Mouse (Mus musculus) Patski (cell line): ENCODE results near the gene Cd81. TPM values are rescaled to one million over a fixed set of nuclear protein-coding genes. Genes with fewer than 3 reads are reported as not detected.
A peak's percentile ranks its signal among the peaks of the same experiment; 100 is the strongest.

Source experiments
- ATAC-seq: fragments of 100-300 bp; one replicate; pipeline ENCODE4 v1.8.0; 2021
- CTCF ChIA-PET: fragments of 350-600 bp; sonication (Branson Sonifier 250); formaldehyde crosslinking; loops from one replicate; lab custom pipeline; 2022; ENCODE audit warnings: inconsistent platforms; lab: Charles Lee
- POLR2A ChIA-PET: fragments of 350-600 bp; sonication (Branson Sonifier 250); formaldehyde crosslinking; loops from one replicate; lab custom pipeline; 2022; ENCODE audit warnings: antibody characterized with exemption, inconsistent platforms; lab: Charles Lee
- DNase-seq: peaks from one replicate; pipeline ENCODE4 v3.0.0-alpha.2; 2011; ENCODE audit warnings: low read depth, low spot score
- H3K27me3 ChIP-seq: fragments of 371-371 bp; one replicate; pipeline ENCODE4 v1.5.1; 2021
- CTCF ChIP-seq: fragments of 100-300 bp; IDR thresholded peaks from one replicate; pipeline ENCODE4 v1.5.1; 2021
- in situ Hi-C: fragments of 300-500 bp; cut with MboI; formaldehyde crosslinking; loops from 3 replicates; pipeline ENCODE4 v1.11.1; 2018; ENCODE audit warnings: low pct_unique_long_range_greater_than_20kb, mixed read lengths
- polyA plus RNA-seq: library from polyadenylated mRNA; unstranded; gene quantifications from one replicate; pipeline ENCODE4 v1.2.3, GENCODE M21; 2021

The Cd81 gene
- polyA plus RNA-seq, 1 experiment from 2014 or later, result 622 TPM

DNA sequence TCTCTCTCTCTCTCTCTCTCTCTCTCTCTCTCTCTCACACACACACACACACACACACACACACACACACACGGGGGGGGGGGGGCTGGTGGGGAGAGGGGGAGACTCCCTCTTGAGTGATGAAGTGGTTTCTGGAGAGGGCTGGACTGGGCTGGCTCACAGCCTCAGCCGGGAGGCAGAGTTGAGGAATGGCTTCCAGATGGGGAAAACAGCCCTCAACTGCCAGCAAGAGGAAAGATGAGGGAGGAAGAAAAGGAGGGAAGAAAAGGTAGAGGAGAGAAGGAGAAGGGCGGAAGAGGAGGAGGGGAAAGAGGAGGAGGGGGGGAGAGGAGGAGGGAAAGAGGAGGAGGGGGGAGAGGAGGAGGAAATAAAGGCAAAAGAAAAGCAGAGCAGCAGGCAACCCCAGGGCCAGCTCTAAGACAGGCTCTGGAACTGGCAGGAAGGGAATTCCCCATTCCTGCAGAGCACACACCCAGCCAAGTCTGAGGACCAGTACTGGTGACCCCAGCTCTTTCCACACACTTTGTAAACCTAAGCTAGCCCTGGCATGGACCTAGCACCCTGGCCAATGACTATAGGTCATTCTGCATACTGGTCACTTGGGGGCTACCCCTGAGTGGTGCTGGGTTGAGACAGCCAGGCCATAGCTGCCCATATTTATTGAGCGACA is 43.4 kb upstream of the Cd81 start:
- ChIA-PET POLR2A (interaction anchor here (0.9 to 2.9 kb wide), 4 partner anchors 44 to 77 kb away, joined by 3 to 15 read pairs (median 14); partner anchors contain the start of gene Cd81), CTCF (interaction anchor here (1.0 to 5.9 kb wide), 10 partner anchors 8 to 130 kb away, joined by 4 to 74 read pairs (median 7); partner anchors contain the start of gene Tssc4)
- no peak for ATAC-seq
- H3K27me3 ChIP-seq, result no peaks in the 10 kb centered on the region
- DNase-seq, result no peak
- no peak for TF ChIP-seq CTCF
- in situ Hi-C loops, result loop anchor here (5.0 to 25.0 kb wide), 2 partner anchors 117 to 622 kb away; partner anchors contain the start of genes Ctsd and Gm49369

- TF ChIP-seq CTCF, result no peak
- ChIA-PET POLR2A (no interaction called here), CTCF (interaction anchor here (5.9 kb wide), 1 partner anchor 77 kb away, joined by 74 read pairs; no protein-coding TSS in a partner anchor)
- no peak for DNase-seq
- in situ Hi-C loops, result loop anchor here (5.0 to 25.0 kb wide), 2 partner anchors 118 to 623 kb away; partner anchors contain the start of genes Ctsd and Gm49369
- no peak for ATAC-seq
- no peaks in the 10 kb centered on the region for H3K27me3 ChIP-seq
These were observed 42.5 kb upstream of the Cd81 start for GRCm38 (mm10) chr7:143009996-143010395.

GRCm38 (mm10) chr7:143011226-143011625 is 41.3 kb upstream of the Cd81 start:
- no peak for TF ChIP-seq CTCF
- DNase-seq (no peak), ATAC-seq (no peak)
- ChIA-PET CTCF (interaction anchor here (3.7 kb wide), 1 partner anchor 75 kb away, joined by 15 read pairs; no protein-coding TSS in a partner anchor), POLR2A (interaction anchor here (3.3 kb wide), 1 partner anchor 43 kb away, joined by 30 read pairs; the partner anchor contains the start of gene Cd81)
- H3K27me3 ChIP-seq, result no peaks in the 10 kb centered on the region
- in situ Hi-C loops, result loop anchor here (25.0 kb wide), 1 partner anchor 624 kb away; the partner anchor contains the start of genes Ctsd and Gm49369

- POLR2A ChIA-PET, result interaction anchor here (3.3 kb wide), 1 partner anchor 41 kb away, joined by 30 read pairs; the partner anchor contains the start of gene Cd81
- in situ Hi-C loops, result loop anchor here (25.0 kb wide), 1 partner anchor 625 kb away; the partner anchor contains the start of genes Ctsd and Gm49369
- DNase-seq, result peak; percentile 62
These were observed 40.2 kb upstream of the Cd81 start for GRCm38 (mm10) chr7:143012230-143012875.

DNA sequence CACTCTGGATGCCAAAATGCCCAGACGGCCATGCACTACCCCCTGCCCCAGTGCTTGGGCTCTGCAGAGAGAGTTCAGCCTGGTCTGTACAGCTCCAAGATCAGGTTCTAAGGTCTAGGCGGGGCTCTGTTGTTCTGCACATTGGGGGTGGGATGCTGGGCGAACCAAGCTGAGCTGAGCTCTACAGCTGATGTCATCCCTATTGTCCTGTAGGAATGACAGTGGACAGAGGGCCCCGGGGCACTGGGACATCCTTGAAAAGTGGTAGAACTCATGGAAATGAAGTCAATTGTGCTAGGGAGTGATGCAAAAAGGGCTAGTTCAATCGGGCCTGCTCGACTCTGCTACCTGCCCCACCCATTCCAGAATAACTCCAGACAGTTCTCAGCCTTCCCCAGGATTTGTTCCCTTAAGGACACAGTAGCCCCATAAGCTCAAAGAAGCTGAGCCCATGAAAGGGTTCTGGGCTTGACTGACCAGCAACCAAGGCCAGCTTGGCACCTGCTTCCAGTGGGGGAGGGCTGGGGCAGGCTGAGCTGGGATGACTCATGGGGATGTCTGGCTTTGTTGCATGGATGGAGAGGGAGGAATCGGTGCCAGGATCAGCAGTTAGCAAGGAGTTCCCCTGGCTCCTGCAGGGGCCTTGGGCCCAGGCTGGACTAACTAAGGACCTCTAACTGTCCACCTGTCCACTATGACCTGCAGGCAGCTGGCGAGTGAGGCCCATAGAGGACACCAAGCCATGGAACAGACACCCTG is 38.9 kb upstream of the Cd81 start:
- CTCF ChIA-PET, result interaction anchor here (0.7 to 3.7 kb wide), 10 partner anchors 16 to 80 kb away, joined by 3 to 15 read pairs (median 3); partner anchors contain the start of genes Cd81 and Trpm5

More at GRCm38 (mm10) chr7:143012230-143012875, 40.2 kb upstream of the Cd81 start:
- CTCF ChIA-PET, result interaction anchor here (1.2 to 3.7 kb wide), 2 partner anchors 56 to 74 kb away, joined by 3 to 15 read pairs; no protein-coding TSS in a partner anchor
- no peaks in the 10 kb centered on the region for H3K27me3 ChIP-seq
- ATAC-seq, result peak; percentile 32
- no peak for TF ChIP-seq CTCF

DNA sequence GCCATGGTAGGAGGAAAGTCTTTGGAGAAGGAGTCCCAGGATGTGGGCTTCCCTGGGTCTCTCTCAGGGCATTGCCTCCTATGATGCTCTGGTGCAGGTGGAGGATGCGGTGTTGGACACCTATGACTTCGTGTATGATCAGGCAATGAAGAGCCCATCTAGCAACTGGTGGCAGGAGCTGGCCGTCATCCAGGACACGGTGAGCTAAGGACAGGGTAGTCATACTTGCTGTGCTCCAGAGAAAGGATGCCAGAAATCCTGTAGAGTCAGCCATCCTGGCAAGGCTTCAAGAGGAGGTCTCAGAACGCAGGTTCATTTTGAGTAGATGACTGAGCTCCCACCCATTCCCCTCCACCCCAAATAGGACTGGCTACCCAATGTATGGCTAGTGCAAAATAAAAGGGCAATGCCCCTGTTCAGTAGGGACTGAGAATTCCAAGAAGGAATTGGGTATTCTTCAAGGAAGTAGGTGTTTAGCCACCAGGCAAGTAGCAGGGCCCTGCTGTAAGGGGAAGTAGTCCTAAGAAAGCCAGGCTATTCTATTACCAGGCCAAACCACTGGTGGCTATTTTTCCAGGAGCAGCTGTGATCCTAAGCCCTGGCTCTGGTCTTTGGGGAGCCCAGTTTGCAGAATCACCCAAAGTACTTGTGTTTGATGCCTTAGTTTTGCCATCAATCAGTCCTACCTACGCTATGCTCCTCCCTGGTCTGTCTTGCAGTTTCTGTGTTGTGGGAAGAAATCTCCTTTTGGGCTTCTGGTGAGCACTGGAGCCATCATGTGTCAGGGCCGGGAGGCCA is 37.5 kb upstream of the Cd81 start:
- no peak for TF ChIP-seq CTCF
- ChIA-PET CTCF (interaction anchor here (0.9 to 3.7 kb wide), 7 partner anchors 15 to 71 kb away, joined by 3 to 15 read pairs (median 3); no protein-coding TSS in a partner anchor), POLR2A (interaction anchor here (2.3 to 3.3 kb wide), 3 partner anchors 16 to 39 kb away, joined by 6 to 30 read pairs (median 17); partner anchors contain the start of gene Cd81)
- no peak for ATAC-seq
- H3K27me3 ChIP-seq, result no peaks in the 10 kb centered on the region
- in situ Hi-C loops, result loop anchor here (5.0 to 25.0 kb wide), 2 partner anchors 37 to 628 kb away; partner anchors contain the start of genes Cd81, Ctsd and Gm49369
- no peak for DNase-seq

More for the DNA sequence above, 38.9 kb upstream of the Cd81 start:
- TF ChIP-seq CTCF, result no peak
- ATAC-seq (peak; percentile 58), DNase-seq (peak; percentile 93)
- POLR2A ChIA-PET, result interaction anchor here (0.6 to 3.3 kb wide), 4 partner anchors 18 to 944 kb away, joined by 3 to 30 read pairs (median 4); partner anchors contain the start of gene Cd81
- no peaks in the 10 kb centered on the region for H3K27me3 ChIP-seq
- in situ Hi-C loops, result loop anchor here (25.0 kb wide), 1 partner anchor 626 kb away; the partner anchor contains the start of genes Ctsd and Gm49369

- ATAC-seq (no peak), DNase-seq (peak; percentile 90)
- ChIA-PET CTCF (interaction anchor here (0.8 to 1.4 kb wide), 3 partner anchors 38 to 71 kb away, joined by 4 read pairs; no protein-coding TSS in a partner anchor), POLR2A (interaction anchor here (1.0 to 2.4 kb wide), 2 partner anchors 16 to 37 kb away, joined by 3 to 17 read pairs; partner anchors contain the start of gene Cd81)
- no peaks in the 10 kb centered on the region for H3K27me3 ChIP-seq
- no peak for TF ChIP-seq CTCF
- in situ Hi-C loops, result loop anchor here (5.0 to 25.0 kb wide), 2 partner anchors 36 to 629 kb away; partner anchors contain the start of genes Cd81, Ctsd and Gm49369
These were observed 36.6 kb upstream of the Cd81 start for GRCm38 (mm10) chr7:143015755-143016423.
